Mouse (Mus musculus) hindbrain, embryonic 16.5 days (tissue): Measurements from ENCODE around the gene Wnt7b. TPM values are rescaled to one million over a fixed set of nuclear protein-coding genes. Genes with fewer than 3 reads are reported as not detected.
A peak's percentile ranks its signal among the peaks of the same experiment; 100 is the strongest.

Experiments used
- ATAC-seq: fragments of 200-750 bp; cut with Nextera tagmentation; 2 replicates; pipeline ENCODE4 v1.8.0; 2017; ENCODE audit warnings: moderate TSS enrichment, moderate library complexity
- H3K27ac ChIP-seq: fragments of 300-500 bp; sonication (generic); 2 replicates; pipeline ENCODE4 v1.5.1; 2014; ENCODE audit warnings: low read depth, mild to moderate bottlenecking, control low read depth, low read length, moderate library complexity
- H3K27me3 ChIP-seq: fragments of 300-500 bp; sonication (generic); replicated peaks from 2 replicates; pipeline ENCODE4 v1.6.1; 2014; ENCODE audit warnings: low read length; ENCODE audit not compliant: control insufficient read depth, insufficient read depth
- H3K36me3 ChIP-seq: fragments of 300-500 bp; sonication (generic); 2 replicates; pipeline ENCODE4 v1.6.1; 2014; ENCODE audit warnings: mild to moderate bottlenecking, low read length, moderate library complexity, mixed read lengths; ENCODE audit not compliant: control insufficient read depth, insufficient read depth
- H3K4me1 ChIP-seq: fragments of 300-500 bp; sonication (generic); 2 replicates; pipeline ENCODE4 v1.6.1; 2014; ENCODE audit warnings: low read depth, low read length; ENCODE audit not compliant: control insufficient read depth, insufficient read depth
- H3K4me2 ChIP-seq: fragments of 300-500 bp; sonication (generic); 2 replicates; pipeline ENCODE4 v1.6.1; 2014; ENCODE audit warnings: mild to moderate bottlenecking, low read length, control low read depth, moderate library complexity
- H3K4me3 ChIP-seq: fragments of 300-500 bp; sonication (generic); 2 replicates; pipeline ENCODE4 v1.5.1; 2014; ENCODE audit warnings: mild to moderate bottlenecking, low read length, control low read depth, moderate library complexity
- H3K9ac ChIP-seq: fragments of 300-500 bp; sonication (generic); 2 replicates; pipeline ENCODE4 v1.6.1; 2014; ENCODE audit warnings: low read depth, mild to moderate bottlenecking, control low read depth, low read length, moderate library complexity
- H3K9me3 ChIP-seq: fragments of 300-500 bp; sonication (generic); 2 replicates; pipeline ENCODE4 v1.6.1; 2014; ENCODE audit warnings: mild to moderate bottlenecking, low read length, moderate library complexity; ENCODE audit not compliant: control insufficient read depth
- WGBS: fragments of 180-500 bp; shearing (Covaris S2); extraction: QIAGEN DNeasy Blood & Tissue Kit; methylation state at CpG from one replicate; pipeline ENCODE4 v1.1.7; 2014; 5-methylcytosine and 5-hydroxymethylcytosine counted together
- polyA plus RNA-seq: library from polyadenylated mRNA; unstranded; fragments of >200 nt; fragmentation: Nextera tagmentation; extraction: Ambion mirVana; gene quantifications from 2 replicates; pipeline ENCODE4 v1.2.1, GENCODE M21; 2015

The Wnt7b gene
- polyA plus RNA-seq, 1 experiment from 2014 or later, result 26.4 TPM

DNA sequence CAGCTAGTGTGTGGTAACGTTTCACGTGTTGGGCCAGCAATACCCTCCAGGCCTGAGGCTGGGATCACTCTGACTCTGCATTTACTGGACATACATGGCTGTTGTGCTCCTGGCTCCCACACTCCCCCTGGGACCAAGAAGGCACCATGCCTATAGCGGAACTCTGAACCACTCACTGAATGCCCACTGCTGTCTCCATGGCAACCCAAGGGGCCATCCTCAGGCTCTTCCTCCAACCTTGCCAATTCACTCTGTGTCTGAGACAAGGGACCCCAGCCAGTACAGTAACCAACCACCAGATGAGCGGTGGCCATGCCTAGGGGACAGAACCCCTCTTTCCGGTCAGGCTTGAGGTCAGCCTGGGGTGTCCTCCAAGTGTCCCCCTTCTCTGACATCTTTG is 17.3 kb downstream of the Wnt7b start:
- 0 out of 2 replicates have a peak, but pooled peaks cover 3% of the 10 kb centered on the region for H3K36me3 ChIP-seq
- H3K9me3 ChIP-seq, result peaks cover 8% of the 10 kb centered on the region; the same call in 1 of the 2 replicates
- WGBS, result 41% methylated on average over 5 of the region's 5 CpGs
- peaks cover 17% of the 10 kb centered on the region for H3K4me1 ChIP-seq
- H3K27me3 ChIP-seq, result no peaks in the 10 kb centered on the region
- 0 out of 2 replicates have a peak overlapping the region, but pooled peaks have one; percentile 11 for H3K27ac ChIP-seq
- H3K4me3 ChIP-seq, result no peak overlapping the region
- H3K9ac ChIP-seq, result no peak overlapping the region
- ATAC-seq, result peak; percentile 59
- H3K4me2 ChIP-seq, result no peak overlapping the region

GRCm38 (mm10) chr15:85564034-85564769 is 18.1 kb downstream of the Wnt7b start:
- WGBS, result 68% methylated on average over 13 of the region's 13 CpGs
- H3K4me1 ChIP-seq, result peaks cover 10% of the 10 kb centered on the region; the same call in 1 of the 2 replicates
- H3K36me3 ChIP-seq, result 0 out of 2 replicates have a peak, but pooled peaks cover 3% of the 10 kb centered on the region
- H3K4me2 ChIP-seq, result no peak overlapping the region
- no peak overlapping the region for H3K4me3 ChIP-seq
- H3K27me3 ChIP-seq, result no peaks in the 10 kb centered on the region
- H3K9me3 ChIP-seq, result peaks cover 8% of the 10 kb centered on the region; the same call in 1 of the 2 replicates
- 0 out of 2 replicates have a peak overlapping the region, but pooled peaks have one; percentile 11 for H3K27ac ChIP-seq
- ATAC-seq, result peak; percentile 1; the same call in 1 of the 2 replicates
- H3K9ac ChIP-seq, result no peak overlapping the region

- Histone ChIP-seq H3K4me3 (no peak overlapping the region), H3K9ac (no peak overlapping the region), H3K4me1 (peaks cover 10% of the 10 kb centered on the region; the same call in 1 of the 2 replicates), H3K27ac (no peak overlapping the region), H3K4me2 (no peak overlapping the region), H3K9me3 (peaks cover 8% of the 10 kb centered on the region; the same call in 1 of the 2 replicates), H3K27me3 (no peaks in the 10 kb centered on the region), H3K36me3 (0 out of 2 replicates have a peak, but pooled peaks cover 3% of the 10 kb centered on the region)
- WGBS, result 55% methylated on average over 12 of the region's 12 CpGs
- ATAC-seq, result no peak
Measured at GRCm38 (mm10) chr15:85561953-85562352, 20.3 kb downstream of the Wnt7b start.

GRCm38 (mm10) chr15:85560830-85561229 is 21.4 kb downstream of the Wnt7b start:
- 78% methylated on average over 11 of the region's 11 CpGs for WGBS
- 0 out of 2 replicates have a peak, but pooled peaks cover 3% of the 10 kb centered on the region for H3K36me3 ChIP-seq
- H3K9ac ChIP-seq, result no peak overlapping the region
- H3K4me1 ChIP-seq, result peaks cover 5% of the 10 kb centered on the region; the same call in 1 of the 2 replicates
- H3K27ac ChIP-seq, result no peak overlapping the region
- H3K4me3 ChIP-seq, result no peak overlapping the region
- H3K9me3 ChIP-seq, result peaks cover 8% of the 10 kb centered on the region; the same call in 1 of the 2 replicates
- no peak overlapping the region for H3K4me2 ChIP-seq
- H3K27me3 ChIP-seq, result no peaks in the 10 kb centered on the region
- no peak for ATAC-seq

DNA sequence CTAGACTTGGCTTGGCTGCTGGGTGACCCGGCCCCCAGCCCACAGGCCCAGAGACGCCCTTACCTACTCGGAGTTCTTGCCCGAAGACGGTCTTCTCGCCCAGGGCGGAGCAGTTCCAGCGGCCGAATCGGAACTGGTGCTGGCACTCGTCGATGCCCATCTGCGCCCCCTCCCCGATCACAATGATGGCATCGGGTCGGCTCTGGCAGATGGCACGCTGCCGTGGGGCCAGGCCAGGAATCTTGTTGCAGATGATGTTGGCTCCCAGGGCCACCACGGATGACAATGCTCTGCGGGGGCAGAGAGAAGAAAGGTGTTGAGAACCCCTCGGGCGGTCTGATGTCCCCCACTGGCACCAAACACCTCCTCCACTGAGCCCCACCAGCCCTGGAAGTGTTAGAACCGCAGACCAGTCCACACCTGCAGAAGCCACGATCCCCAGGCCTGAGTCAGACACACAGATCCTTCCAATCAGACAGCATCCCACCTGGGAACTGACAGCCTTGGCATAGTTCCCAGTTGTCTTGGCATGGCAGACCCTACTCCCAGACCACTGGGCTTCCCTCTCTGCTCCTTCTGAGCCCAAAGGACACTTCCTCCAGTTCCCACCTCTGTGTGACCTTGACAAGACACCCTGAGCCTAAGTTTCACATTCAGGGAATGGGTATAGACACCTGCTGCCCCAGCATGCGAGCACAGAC is 23.3 kb downstream of the Wnt7b start:
- no peak overlapping the region for H3K27ac ChIP-seq
- H3K4me1 ChIP-seq, result no peaks in the 10 kb centered on the region
- no peaks in the 10 kb centered on the region for H3K27me3 ChIP-seq
- H3K4me2 ChIP-seq, result no peak overlapping the region
- H3K9me3 ChIP-seq, result peaks cover 8% of the 10 kb centered on the region; the same call in 1 of the 2 replicates
- H3K4me3 ChIP-seq, result no peak overlapping the region
- WGBS, result 83% methylated on average over 25 of the region's 25 CpGs
- 0 out of 2 replicates have a peak, but pooled peaks cover 3% of the 10 kb centered on the region for H3K36me3 ChIP-seq
- ATAC-seq, result no peak
- H3K9ac ChIP-seq, result no peak overlapping the region

- 57% methylated on average over 10 of the region's 10 CpGs for WGBS
- no peak overlapping the region for H3K9ac ChIP-seq
- H3K36me3 ChIP-seq, result no peaks in the 10 kb centered on the region
- ATAC-seq, result peak; percentile 75
- no peaks in the 10 kb centered on the region for H3K27me3 ChIP-seq
- H3K4me1 ChIP-seq, result no peaks in the 10 kb centered on the region
- no peak overlapping the region; the same call in 1 of the 2 replicates for H3K27ac ChIP-seq
- H3K4me2 ChIP-seq, result no peak overlapping the region
- no peak overlapping the region for H3K4me3 ChIP-seq
- no peaks in the 10 kb centered on the region for H3K9me3 ChIP-seq
Measured at GRCm38 (mm10) chr15:85555799-85556198, 26.5 kb downstream of the Wnt7b start.

- H3K9me3 ChIP-seq, result no peaks in the 10 kb centered on the region
- H3K27ac ChIP-seq, result no peak overlapping the region
- no peak overlapping the region for H3K9ac ChIP-seq
- no peak overlapping the region for H3K4me3 ChIP-seq
- ATAC-seq, result no peak
- 84% methylated on average over 11 of the region's 11 CpGs for WGBS
- H3K4me1 ChIP-seq, result no peaks in the 10 kb centered on the region
- H3K4me2 ChIP-seq, result no peak overlapping the region
- H3K36me3 ChIP-seq, result no peaks in the 10 kb centered on the region
- H3K27me3 ChIP-seq, result no peaks in the 10 kb centered on the region
Measured at GRCm38 (mm10) chr15:85553421-85553820, 28.9 kb downstream of the Wnt7b start.

- Histone ChIP-seq H3K4me2 (no peak overlapping the region), H3K9ac (no peak overlapping the region), H3K36me3 (no peaks in the 10 kb centered on the region), H3K4me1 (no peaks in the 10 kb centered on the region), H3K27me3 (no peaks in the 10 kb centered on the region), H3K9me3 (no peaks in the 10 kb centered on the region), H3K4me3 (no peak overlapping the region), H3K27ac (no peak overlapping the region)
- no peak for ATAC-seq
- 75% methylated on average over 4 of the region's 4 CpGs for WGBS
Measured at GRCm38 (mm10) chr15:85546500-85546899, 35.8 kb downstream of the Wnt7b start.

GRCm38 (mm10) chr15:85545369-85545768 is 36.9 kb downstream of the Wnt7b start:
- no peaks in the 10 kb centered on the region for H3K4me1 ChIP-seq
- 80% methylated on average over 5 of the region's 5 CpGs for WGBS
- no peak overlapping the region for H3K9ac ChIP-seq
- H3K27me3 ChIP-seq, result no peaks in the 10 kb centered on the region
- no peaks in the 10 kb centered on the region for H3K9me3 ChIP-seq
- H3K36me3 ChIP-seq, result no peaks in the 10 kb centered on the region
- no peak overlapping the region for H3K4me2 ChIP-seq
- no peak overlapping the region for H3K27ac ChIP-seq
- H3K4me3 ChIP-seq, result no peak overlapping the region
- ATAC-seq, result no peak
